Mouse (Mus musculus) cortical plate, adult 2 months (tissue): ENCODE data around the gene Gm28048.

Source experiments
- CTCF ChIP-seq: fragments of 200-500 bp; IDR thresholded peaks from 2 replicates; pipeline ENCODE4 v1.5.1; 2011; ENCODE audit warnings: mild to moderate bottlenecking, control low read depth, low read length; ENCODE audit not compliant: insufficient read depth; ENCODE audit errors: extremely low read depth
- POLR2A ChIP-seq: fragments of 200-500 bp; IDR thresholded peaks from 2 replicates; pipeline ENCODE4 v1.6.1; 2011; ENCODE audit warnings: mild to moderate bottlenecking, low read length, control low read depth; ENCODE audit not compliant: insufficient read depth; ENCODE audit errors: extremely low read depth

DNA sequence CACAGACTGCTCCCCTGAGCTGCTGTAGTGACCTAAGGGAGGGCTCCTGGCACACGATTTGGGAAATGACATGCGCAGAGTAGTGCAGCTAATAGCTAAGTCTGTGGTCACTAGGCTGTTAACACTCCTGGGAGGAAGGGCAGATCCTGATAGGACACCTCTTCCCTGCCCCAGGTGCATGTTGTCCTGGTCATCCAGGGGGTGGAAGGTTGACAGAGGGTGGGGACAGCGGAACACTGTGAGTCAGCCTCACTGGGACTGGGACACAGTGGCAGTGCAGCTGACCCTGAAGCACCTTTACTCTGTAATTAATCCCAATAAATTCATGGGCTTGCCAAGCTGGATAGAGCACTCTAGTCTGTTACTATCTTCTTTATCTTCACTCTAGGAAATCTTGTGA is 160.6 kb downstream of the Gm28048 start:
- TF ChIP-seq POLR2A (no peak), CTCF (no peak)
